Mouse (Mus musculus) heart, embryonic 11.5 days (tissue): ENCODE measurements around the gene Galnt7. TPM values are rescaled to one million over a fixed set of nuclear protein-coding genes. Genes with fewer than 3 reads are reported as not detected.
A peak's percentile ranks its signal among the peaks of the same experiment; 100 is the strongest.
"Not testable (repeated sequence)": the region's sequence is repeated elsewhere in the genome, so short reads cannot be mapped to it uniquely, and the experiment has no call there.

Experiments used
- ATAC-seq: fragments of 200-750 bp; cut with Nextera tagmentation; replicated peaks from 2 replicates; pipeline ENCODE4 v1.8.0; 2017; ENCODE audit warnings: moderate library complexity; ENCODE audit not compliant: insufficient number of reproducible peaks, low FRiP score, low TSS enrichment
- H3K27ac ChIP-seq: fragments of 300-500 bp; sonication (generic); 2 replicates; pipeline ENCODE4 v1.5.1; 2014; ENCODE audit warnings: mild to moderate bottlenecking, low read depth, low read length
- H3K27me3 ChIP-seq: fragments of 300-500 bp; sonication (generic); 2 replicates; pipeline ENCODE4 v1.6.1; 2014; ENCODE audit warnings: mild to moderate bottlenecking, low read length, mixed read lengths; ENCODE audit not compliant: control insufficient read depth, insufficient read depth
- H3K36me3 ChIP-seq: fragments of 300-500 bp; sonication (generic); 2 replicates; pipeline ENCODE4 v1.6.1; 2014; ENCODE audit warnings: mild to moderate bottlenecking, low read length, moderate library complexity, mixed read lengths; ENCODE audit not compliant: control insufficient read depth, insufficient read depth
- H3K4me1 ChIP-seq: fragments of 300-500 bp; sonication (generic); 2 replicates; pipeline ENCODE4 v1.6.1; 2014; ENCODE audit warnings: low read length; ENCODE audit not compliant: control insufficient read depth, insufficient read depth
- H3K4me2 ChIP-seq: fragments of 300-500 bp; sonication (generic); 2 replicates; pipeline ENCODE4 v1.6.1; 2014; ENCODE audit warnings: mild to moderate bottlenecking, moderate library complexity
- H3K4me3 ChIP-seq: fragments of 300-500 bp; sonication (generic); 2 replicates; pipeline ENCODE4 v1.5.1; 2014; ENCODE audit warnings: low read depth, low read length
- H3K9ac ChIP-seq: fragments of 300-500 bp; sonication (generic); 2 replicates; pipeline ENCODE4 v1.6.1; 2014; ENCODE audit warnings: mild to moderate bottlenecking, low read depth, low read length, moderate library complexity
- H3K9me3 ChIP-seq: fragments of 300-500 bp; sonication (generic); replicated peaks from 2 replicates; pipeline ENCODE4 v1.6.1; 2016; ENCODE audit warnings: low read length; ENCODE audit not compliant: control insufficient read depth
- WGBS: fragments of 180-500 bp; shearing (Covaris S2); extraction: QIAGEN DNeasy Blood & Tissue Kit; methylation state at CpG from one replicate; pipeline ENCODE4 v1.1.7; 2014; ENCODE audit not compliant: insufficient replicate concordance; 5-methylcytosine and 5-hydroxymethylcytosine counted together
- polyA plus RNA-seq: library from polyadenylated mRNA; unstranded; fragments of >200 nt; fragmentation: Nextera tagmentation; extraction: Ambion mirVana; gene quantifications from 2 replicates; pipeline ENCODE4 v1.2.1, GENCODE M21; 2014

Gene Galnt7
- polyA plus RNA-seq, 1 experiment from 2014 or later = 8.2 TPM

GRCm38 (mm10) chr8:57533106-57533505 lies 119.7 kb downstream of the Galnt7 start:
- H3K4me2 ChIP-seq = no peak overlapping the region
- H3K4me3 ChIP-seq = no peak overlapping the region
- no peaks in the 10 kb centered on the region for H3K9me3 ChIP-seq
- H3K36me3 ChIP-seq = no peaks in the 10 kb centered on the region
- H3K9ac ChIP-seq = no peak overlapping the region
- H3K27ac ChIP-seq = no peak overlapping the region
- no peaks in the 10 kb centered on the region for H3K27me3 ChIP-seq
- H3K4me1 ChIP-seq = no peaks in the 10 kb centered on the region
- WGBS = 83% methylated on average over 4 of the region's 4 CpGs
- no peak for ATAC-seq

- 39% methylated on average over 2 of the region's 2 CpGs for WGBS
- Histone ChIP-seq H3K4me3 (no peak overlapping the region), H3K27me3 (no peaks in the 10 kb centered on the region), H3K9me3 (no peaks in the 10 kb centered on the region), H3K9ac (no peak overlapping the region), H3K4me2 (no peak overlapping the region), H3K27ac (no peak overlapping the region), H3K36me3 (no peaks in the 10 kb centered on the region), H3K4me1 (no peaks in the 10 kb centered on the region)
- no peak for ATAC-seq
Observed at GRCm38 (mm10) chr8:57532223-57532622, 120.6 kb downstream of the Galnt7 start.

GRCm38 (mm10) chr8:57530666-57531349 lies 122.0 kb downstream of the Galnt7 start:
- no peak overlapping the region; the same call in 1 of the 2 replicates for H3K27ac ChIP-seq
- no peaks in the 10 kb centered on the region for H3K27me3 ChIP-seq
- H3K4me2 ChIP-seq = peak overlapping the region; percentile 43
- H3K9me3 ChIP-seq = no peaks in the 10 kb centered on the region
- 28% methylated on average over 15 of the region's 15 CpGs for WGBS
- ATAC-seq = no peak
- H3K4me3 ChIP-seq = 0 out of 2 replicates have a peak overlapping the region, but pooled peaks have one; percentile 10
- no peaks in the 10 kb centered on the region for H3K4me1 ChIP-seq
- H3K36me3 ChIP-seq = no peaks in the 10 kb centered on the region
- H3K9ac ChIP-seq = peak overlapping the region; percentile 52; the same call in 1 of the 2 replicates

- no peak for ATAC-seq
- Histone ChIP-seq H3K27me3 (no peaks in the 10 kb centered on the region), H3K4me2 (peak overlapping the region; percentile 43), H3K36me3 (no peaks in the 10 kb centered on the region), H3K4me3 (no peak overlapping the region), H3K4me1 (no peaks in the 10 kb centered on the region), H3K9ac (peak overlapping the region; percentile 52; the same call in 1 of the 2 replicates), H3K9me3 (no peaks in the 10 kb centered on the region), H3K27ac (no peak overlapping the region; the same call in 1 of the 2 replicates)
- 88% methylated on average over 13 of the region's 13 CpGs for WGBS
Observed at GRCm38 (mm10) chr8:57530238-57530637, 122.6 kb downstream of the Galnt7 start.

- no peak for ATAC-seq
- WGBS = 86% methylated on average over 1 of the region's 1 CpGs
- no peaks in the 10 kb centered on the region for H3K27me3 ChIP-seq
- no peak overlapping the region for H3K27ac ChIP-seq
- H3K4me1 ChIP-seq = no peaks in the 10 kb centered on the region
- no peak overlapping the region for H3K4me2 ChIP-seq
- H3K9ac ChIP-seq = no peak overlapping the region
- H3K9me3 ChIP-seq = no peaks in the 10 kb centered on the region
- no peaks in the 10 kb centered on the region for H3K36me3 ChIP-seq
- no peak overlapping the region for H3K4me3 ChIP-seq
Observed at GRCm38 (mm10) chr8:57528036-57528435, 124.8 kb downstream of the Galnt7 start.

GRCm38 (mm10) chr8:57520186-57520786 lies 132.5 kb downstream of the Galnt7 start:
- no peaks in the 10 kb centered on the region; the same call in 1 of the 2 replicates for H3K4me1 ChIP-seq
- H3K36me3 ChIP-seq = peaks cover 3% of the 10 kb centered on the region; the same call in 1 of the 2 replicates
- no peak overlapping the region for H3K27ac ChIP-seq
- no peaks in the 10 kb centered on the region for H3K27me3 ChIP-seq
- 71% methylated on average over 12 of the region's 12 CpGs for WGBS
- H3K9me3 ChIP-seq = no peaks in the 10 kb centered on the region
- no peak overlapping the region for H3K9ac ChIP-seq
- no peak overlapping the region for H3K4me2 ChIP-seq
- no peak overlapping the region for H3K4me3 ChIP-seq
- no peak for ATAC-seq

- Histone ChIP-seq H3K27me3 (no peaks in the 10 kb centered on the region), H3K4me2 (no peak overlapping the region), H3K4me3 (no peak overlapping the region), H3K9me3 (no peaks in the 10 kb centered on the region), H3K36me3 (peaks cover 5% of the 10 kb centered on the region; the same call in 1 of the 2 replicates), H3K27ac (no peak overlapping the region), H3K4me1 (no peaks in the 10 kb centered on the region; the same call in 1 of the 2 replicates), H3K9ac (no peak overlapping the region)
- WGBS = 88% methylated on average over 3 of the region's 3 CpGs
- no peak for ATAC-seq
Observed at GRCm38 (mm10) chr8:57517723-57518122, 135.1 kb downstream of the Galnt7 start.

- not testable (repeated sequence) for H3K27ac ChIP-seq, H3K9me3 ChIP-seq, H3K4me3 ChIP-seq, H3K4me1 ChIP-seq, H3K27me3 ChIP-seq, ATAC-seq, H3K36me3 ChIP-seq, H3K9ac ChIP-seq, H3K4me2 ChIP-seq
- 91% methylated on average over 5 of the region's 5 CpGs for WGBS
Observed at GRCm38 (mm10) chr8:57516685-57517084, 136.1 kb downstream of the Galnt7 start.
